Mouse (Mus musculus): ENCODE results near the gene Ube2e3.
A peak's percentile ranks its signal among the peaks of the same experiment; 100 is the strongest.

The Ube2e3 gene

DNA sequence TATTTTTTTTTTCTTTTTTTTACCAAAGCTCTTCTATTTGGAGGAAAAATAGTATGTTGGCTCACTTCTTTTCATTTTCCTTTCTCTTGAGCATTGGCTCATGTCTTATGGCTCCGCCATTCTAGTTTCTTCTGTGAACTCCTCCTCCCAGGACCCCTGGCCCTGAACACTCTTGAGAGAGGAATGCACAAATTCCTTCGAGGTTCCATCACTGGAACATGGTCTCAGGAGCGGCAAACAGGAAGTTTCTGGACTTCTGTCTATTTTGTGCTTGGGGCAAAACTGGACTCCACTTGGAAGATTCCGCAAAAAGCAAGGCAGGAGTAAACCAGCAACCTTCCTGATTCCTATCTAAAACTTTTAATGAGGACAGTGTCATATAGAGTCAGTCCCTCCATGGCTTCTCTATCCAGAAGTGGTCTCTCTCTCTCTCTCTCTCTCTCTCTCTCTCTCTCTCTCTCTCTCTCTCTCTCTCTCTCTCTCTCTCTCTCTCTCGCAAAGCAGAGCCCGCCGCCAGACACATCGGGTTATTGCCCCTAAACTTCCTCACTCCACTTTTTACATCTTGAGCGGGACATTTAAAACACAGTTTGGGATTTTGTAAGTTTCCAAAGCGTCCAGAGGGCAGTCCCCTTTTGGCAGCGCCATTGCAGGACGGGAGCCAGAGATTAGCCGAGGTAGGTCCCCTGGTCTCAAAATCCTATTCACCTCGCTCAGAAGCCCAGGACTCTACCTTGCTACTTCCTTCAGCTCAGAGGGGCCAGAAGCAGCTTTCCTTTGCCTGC, at the start of gene Ube2e3:
TSS of gene Ube2e3 (plus strand) at position 399 of the 785 bp plus-strand sequence.
- no peak for DNase-seq (ENCODE audit: low read depth, low spot score)

DNA sequence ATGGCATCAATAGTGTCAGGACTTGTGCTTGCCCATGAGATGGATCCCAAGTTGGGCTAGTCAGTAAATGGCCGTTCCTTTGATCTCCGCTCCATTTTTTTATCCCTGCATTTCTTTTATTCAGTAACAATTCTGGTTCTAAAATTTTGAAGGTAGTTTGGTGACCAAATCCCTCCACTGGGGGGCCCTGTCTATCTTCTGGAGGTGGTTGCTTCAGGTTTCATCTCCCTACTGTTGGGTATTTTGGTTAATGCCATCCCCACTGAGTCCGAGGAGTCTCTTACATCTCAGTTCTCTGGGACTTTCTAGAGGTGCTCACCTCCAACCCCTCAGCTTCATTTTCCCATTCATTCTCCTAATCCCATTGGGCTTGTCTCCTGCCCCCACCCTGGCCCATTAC, 38.0 kb upstream of the Ube2e3 start:
- DNase-seq (ENCODE audit: low read depth, low spot score): no peak

DNA sequence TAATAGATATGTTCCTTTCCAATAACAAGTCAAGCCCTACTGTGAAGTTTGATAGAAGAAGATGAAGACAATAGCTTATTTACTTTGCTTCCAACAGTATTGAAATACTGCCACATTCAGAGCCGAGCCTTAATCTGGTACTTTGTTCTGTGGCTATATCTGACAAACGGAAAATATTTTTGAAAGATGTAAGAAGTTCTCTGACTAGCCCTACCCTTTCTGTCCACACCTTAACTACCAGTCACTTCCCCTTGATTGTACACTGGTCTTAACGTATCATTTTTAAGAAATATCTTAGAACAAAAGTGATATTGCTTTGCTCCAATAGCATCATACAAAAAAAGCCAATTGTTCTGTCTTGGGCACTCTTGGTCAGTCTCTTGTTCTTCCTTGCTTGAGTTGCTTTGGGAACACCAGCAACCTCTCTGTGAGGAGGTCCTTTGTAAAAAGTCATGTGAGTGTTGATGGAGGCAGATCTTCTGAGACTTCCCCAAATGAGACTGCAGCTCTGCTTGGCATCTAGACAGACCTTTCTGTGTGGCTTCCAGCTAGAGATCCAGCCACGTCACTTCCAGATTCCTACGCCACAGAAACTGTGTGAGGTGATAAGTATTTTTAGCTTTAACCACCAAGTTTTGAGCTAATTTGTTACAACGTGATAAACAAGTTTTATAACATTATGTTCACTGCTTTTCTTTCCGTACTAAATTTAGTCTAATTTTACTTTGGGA, 26.3 kb upstream of the Ube2e3 start:
- DNase-seq (ENCODE audit: low read depth, low spot score): no peak

DNA sequence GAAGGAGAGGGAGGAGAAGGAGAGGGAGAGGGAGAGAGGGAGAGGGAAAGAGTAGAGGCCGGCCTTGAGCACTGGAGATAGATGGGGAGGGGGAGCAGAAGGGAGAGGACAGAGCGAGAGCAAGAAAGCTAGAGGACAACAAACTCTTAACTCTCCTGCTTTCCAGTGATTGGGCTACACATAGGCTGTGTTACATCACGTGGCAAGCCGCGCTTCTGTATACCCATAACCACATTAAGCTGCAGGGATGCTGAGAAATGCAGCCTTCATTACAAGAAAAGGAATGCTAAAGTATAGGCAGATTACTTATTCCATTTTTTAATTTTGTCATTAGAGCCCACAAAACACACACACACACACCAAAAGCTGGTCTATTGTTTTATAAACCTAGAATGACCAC, 23.6 kb upstream of the Ube2e3 start:
- no peak for DNase-seq (ENCODE audit: low read depth, low spot score)

DNA sequence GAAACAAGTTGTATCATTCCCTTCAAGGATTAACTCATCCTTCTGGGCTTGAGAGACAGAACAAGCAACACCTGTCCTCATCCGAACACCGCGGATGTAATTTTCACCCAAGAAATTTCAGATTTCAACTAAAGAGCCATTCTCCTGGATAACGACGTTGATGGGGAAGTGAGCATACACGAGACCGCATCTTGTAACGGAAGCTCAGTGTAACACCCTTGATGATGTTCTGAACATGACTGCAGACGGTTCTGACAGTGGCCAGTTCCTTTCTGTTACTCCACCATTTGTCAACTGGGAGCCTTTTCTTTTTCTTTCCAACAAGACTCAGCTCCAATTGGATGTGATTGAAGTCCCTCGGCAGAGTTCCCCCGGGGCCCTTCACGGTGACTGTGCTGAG, 22.6 kb upstream of the Ube2e3 start:
- DNase-seq (ENCODE audit: low read depth, low spot score): no peak

DNA sequence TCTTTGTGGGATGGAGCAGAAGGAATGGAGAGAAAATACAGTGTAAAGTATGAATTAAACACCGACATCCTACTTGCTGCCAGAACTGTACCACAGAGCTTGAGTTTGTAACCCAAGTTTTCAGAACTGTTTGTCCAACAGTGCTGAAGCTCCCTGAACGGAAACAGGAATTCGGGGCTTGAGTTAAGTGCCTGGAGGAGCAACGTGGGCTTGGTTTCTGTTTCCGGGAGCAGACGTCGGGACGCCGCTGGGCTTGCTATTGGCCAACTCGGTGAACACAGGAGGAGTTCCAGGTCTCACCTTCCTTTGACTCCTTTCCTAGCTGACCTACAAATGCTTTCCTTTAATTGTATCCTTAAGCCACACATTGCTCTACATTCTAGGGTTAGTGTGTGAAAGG, 22.2 kb upstream of the Ube2e3 start:
- no peak for DNase-seq (ENCODE audit: low read depth, low spot score)

DNA sequence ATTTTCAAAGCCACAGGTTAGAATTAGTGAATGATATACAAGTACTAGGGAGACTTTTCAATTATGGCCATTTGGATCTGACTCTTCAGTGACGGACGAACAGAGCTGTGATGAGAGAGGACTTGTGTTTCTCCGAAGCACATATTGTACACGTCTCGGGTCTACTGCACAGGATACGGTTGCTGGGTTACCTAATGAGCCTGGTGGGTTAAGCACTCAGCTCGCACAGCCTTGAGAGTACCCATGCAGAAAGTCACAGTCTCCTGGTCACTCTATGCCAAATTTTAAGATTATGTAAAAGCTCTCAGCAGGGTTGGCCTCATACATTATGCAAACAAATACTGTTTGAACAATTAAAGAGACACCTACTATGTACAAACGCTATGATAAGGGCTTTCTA, 13.6 kb upstream of the Ube2e3 start:
- DNase-seq (ENCODE audit: low read depth, low spot score): no peak

DNA sequence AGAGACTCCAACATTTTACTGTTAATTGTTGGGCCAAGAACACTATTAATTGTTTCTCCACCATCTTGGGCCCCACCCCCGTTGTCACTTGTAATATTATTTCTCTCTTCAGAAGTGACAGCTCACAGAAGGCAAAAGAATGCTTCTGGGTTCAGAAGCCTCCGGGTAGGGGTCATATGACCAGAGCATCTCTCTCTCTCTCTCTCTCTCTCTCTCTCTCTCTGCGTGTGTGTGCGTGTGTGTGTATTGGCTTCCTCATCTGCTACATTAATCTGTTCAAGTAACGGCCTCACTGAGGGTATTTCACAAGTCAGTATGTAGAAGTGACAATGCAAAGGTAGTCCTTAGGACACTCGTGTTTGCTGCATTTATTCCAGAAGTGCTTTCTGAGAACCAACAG, 9.3 kb upstream of the Ube2e3 start:
- DNase-seq (ENCODE audit: low read depth, low spot score): no peak

DNA sequence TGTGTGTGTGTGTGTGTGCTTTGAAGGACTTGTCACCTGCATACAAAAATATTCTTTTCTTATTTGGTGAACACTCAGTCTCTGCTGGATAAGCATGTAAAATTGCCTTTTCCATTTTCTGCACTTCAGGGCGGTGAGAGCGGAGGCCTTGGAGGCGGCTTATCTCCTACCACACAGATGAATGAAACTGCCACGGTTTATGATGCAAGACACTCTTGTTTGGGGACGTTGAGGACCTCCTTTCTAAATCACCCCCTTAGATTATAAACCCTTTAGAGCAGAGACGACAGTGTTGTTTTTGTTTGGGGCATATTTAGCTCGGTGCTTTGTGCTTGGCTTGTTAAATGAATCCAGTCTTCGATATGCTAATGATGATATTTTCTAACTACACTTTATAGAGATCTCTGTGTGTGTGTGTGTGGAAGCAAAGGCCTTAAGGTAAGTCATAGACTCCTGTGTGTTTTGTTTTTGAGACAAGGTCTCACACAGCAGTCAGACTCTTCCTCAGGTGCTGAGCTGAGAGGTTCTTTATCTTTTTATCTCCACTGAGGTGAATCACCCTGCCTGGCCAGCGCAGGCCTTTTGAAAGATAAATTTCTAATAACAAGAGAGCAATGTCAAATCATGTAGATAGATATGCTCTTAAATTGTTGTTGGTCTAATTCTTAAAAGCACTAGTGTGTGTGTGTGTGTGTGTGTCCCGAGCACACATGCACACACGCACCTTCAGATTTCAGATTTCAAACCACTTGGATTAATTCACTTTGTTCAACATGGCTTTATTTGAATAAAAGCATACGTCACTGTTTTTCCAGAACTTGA, 8.4 kb upstream of the Ube2e3 start:
- no peak for DNase-seq (ENCODE audit: low read depth, low spot score)

DNA sequence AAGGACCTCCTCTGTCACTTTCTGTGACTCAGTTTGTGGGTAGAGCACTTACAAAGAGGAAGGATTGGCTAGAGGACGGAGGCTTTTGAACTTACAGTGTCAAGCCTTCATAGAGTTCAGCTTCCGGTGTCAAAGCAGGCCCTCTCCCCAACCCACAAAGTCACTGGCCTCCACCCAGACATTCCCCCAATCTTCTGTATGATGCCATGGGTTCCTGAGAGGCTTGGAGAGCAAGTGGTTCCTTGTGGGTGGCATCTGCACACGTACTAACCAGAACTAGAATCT, 7.9 kb upstream of the Ube2e3 start:
- DNase-seq (ENCODE audit: low read depth, low spot score): no peak

DNA sequence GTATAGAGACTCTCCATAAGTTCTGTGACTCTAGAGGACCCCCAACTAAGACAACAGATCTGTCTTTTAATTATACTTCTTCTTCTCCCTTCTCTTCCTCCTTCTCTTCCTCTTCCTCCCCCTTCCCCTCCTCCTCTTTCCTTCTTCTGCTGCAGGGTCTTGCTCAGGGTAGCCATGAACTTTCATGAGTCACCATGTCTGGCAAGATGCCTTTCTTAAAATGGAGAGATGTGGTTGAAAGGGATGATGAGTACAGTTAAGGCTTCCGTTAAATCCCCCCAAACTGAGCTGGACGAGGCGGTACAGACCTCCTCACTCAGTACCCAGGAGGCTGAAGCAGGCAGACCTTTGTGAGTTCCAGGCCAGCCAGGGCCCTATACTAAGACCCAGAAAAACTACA, 3.8 kb upstream of the Ube2e3 start:
- DNase-seq (ENCODE audit: low read depth, low spot score): no peak

DNA sequence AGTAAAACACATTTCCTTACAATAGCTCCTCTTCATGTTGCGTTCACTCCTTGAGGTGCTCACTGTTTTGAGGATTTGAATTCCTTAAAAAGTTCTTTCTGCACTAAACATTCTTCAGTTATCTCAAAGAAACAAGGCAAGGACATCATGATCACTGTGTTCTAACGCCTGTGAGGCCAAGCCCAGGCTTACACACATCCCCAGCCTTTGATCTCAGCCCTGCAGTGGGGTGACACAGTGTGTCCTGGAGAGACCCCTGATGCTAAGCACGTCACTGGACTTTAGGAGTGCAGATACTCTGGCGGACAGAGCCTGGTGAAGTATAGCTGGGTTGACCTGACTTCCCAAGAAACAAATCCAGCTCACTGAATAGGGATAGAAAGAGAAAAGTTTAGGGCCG, 3.1 kb upstream of the Ube2e3 start:
- no peak for DNase-seq (ENCODE audit: low read depth, low spot score)

DNA sequence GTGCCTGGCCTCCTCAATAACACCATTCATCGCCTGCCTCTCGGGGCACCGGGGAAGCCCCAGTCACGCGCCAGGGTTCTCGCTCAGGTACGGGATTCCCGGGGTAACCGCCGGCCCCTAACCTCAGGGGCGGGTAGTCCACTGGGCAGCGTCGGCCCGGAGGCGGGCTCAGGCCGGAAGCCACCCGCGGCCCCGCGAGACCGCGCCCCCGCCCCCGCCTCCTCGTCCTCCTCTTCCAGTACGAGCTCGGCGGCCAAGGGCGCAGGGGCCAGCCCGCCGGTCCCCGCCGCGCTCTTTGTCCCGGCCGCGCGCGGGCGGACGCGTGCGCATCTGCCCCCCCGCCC, 559 bp downstream of the Ube2e3 start:
- DNase-seq (ENCODE audit: low read depth, low spot score): peak; percentile 80

DNA sequence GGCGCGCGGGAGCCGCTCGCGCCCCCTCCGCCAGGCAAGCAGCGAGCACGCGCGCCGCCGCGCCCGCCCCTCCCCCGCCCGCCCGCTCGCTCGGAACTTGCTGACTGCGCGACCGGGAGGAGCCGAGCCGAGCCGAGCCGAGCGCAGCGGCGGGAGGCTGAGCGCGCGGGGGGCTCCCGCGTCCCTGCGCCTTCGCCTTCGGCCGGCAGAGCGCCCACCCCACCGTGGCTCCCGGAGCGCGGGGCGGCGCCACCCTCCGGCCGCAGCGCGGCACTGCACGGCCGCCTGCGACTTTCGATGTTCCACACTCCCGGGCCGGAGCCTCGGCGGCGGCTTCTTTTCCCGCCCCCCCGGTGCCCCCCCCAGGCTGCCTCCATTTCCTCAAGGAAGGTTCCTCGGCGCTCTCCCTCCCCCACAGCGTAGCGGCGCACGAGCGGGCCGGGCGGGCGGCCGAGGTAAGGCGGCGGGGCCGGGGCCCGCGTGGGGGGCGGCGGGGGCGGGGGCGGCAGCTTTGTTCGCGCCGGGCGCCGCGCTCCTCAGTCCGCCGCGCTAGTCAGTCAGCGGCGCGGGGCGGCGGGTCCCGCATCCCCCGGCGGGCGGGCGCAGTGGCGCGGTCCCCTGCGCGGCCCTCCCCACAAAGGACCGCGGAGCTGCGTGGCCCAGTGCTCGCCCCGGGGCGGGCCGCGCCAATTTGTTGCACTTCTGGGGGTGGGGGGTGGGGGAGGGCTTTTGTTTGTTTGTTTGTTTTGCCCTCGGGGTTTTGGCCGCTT, 1.2 kb downstream of the Ube2e3 start:
- peak; percentile 79 for DNase-seq (ENCODE audit: low read depth, low spot score)

DNA sequence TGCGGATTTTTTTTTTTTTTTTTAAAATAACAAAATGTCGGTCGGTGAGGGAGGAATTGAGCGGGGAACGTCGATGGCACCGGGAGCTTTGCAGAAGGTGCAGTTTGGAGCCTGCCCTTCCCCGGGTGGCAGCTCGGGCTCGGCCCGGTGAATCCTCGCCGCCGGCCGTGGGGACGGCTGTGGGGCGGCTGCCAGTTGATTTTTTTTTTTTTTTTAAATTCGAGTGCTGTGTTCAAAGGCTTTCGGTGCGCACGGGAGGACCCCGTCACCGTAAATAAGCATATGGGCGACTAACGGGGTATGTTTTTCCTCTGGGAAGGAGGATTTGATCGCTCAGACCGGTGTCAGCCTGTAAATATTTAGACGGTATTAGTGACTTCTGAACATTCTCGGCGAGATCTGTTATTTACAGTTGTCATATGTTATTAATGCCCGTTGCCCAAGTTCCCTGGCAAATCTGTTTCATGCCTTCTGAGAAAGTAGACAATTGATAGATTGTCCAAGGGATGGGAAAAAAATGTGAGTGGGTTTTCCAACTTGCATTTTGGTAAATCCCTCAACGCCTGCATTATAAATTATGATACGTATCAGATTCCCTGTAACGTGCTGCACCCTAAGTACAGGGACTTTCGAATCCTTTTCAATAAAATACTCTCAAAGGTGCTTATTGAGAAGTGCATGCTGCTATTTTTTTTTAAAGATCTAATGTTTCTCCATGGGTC, 2.0 kb downstream of the Ube2e3 start:
- DNase-seq (ENCODE audit: low read depth, low spot score): no peak

DNA sequence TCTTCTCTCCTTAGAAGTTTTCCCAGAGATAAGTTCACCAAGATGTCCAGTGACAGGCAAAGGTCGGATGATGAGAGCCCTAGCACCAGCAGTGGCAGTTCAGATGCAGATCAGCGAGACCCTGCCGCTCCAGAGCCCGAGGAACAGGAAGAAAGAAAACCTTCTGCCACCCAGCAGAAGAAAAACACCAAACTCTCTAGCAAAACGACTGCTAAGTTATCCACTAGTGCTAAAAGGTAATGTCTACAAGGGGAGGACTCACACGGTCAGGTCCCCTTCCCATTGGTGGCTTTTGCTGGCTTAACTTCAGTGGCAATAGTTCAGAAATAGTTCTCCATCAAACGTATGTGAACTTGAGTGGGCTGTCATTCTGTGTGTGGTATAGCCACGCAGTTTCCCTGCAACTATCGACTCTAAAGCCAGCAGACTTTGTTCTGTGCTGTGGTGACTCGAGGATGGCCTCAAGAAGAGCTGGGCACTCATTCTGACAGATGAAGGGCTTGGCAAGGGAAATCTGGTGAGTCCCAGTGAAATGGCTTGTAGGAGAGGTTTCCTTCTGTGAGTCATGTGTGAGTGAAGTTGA, 2.6 kb downstream of the Ube2e3 start:
- no peak for DNase-seq (ENCODE audit: low read depth, low spot score)

DNA sequence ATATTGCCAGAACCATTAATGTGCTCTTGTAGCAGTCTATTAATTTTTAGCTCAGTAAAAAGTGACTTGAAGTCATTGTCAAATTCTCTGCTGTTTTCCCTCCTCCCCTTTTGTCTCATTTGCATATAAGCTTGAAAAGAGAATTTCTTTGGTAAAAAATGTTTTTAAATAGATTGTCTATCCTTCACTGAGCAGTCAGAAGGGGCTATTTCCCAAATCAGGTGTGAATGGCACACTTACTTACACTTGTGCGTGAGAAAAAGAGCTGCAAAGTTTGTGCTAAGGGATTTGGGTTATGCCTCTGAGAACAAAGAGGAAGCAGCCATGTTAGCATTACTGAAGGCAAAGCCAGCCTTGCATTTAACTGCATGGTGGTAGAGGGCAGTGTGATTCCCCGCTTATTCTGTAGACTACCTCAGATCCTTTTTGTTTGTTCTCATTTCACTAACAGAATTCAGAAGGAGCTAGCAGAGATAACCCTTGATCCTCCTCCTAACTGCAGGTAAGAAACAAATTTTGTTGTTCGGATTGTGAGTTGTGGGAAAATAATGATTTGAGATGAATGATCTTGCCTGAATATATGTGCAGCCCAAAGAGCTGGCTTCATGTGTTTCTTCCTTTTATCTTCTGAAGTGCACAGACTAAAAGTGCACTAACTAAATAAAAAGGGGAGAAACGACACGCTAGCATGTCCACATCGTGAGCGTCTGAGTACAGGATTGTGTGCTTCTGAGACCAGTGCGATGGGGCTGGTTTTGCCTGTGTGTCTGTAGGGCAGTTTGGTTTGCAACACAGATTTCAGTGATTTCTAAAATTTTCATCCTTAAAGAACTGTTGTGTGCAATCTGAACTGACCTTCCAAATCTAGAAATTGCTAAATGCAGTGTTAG, 4.3 kb downstream of the Ube2e3 start:
- no peak for DNase-seq (ENCODE audit: low read depth, low spot score)

DNA sequence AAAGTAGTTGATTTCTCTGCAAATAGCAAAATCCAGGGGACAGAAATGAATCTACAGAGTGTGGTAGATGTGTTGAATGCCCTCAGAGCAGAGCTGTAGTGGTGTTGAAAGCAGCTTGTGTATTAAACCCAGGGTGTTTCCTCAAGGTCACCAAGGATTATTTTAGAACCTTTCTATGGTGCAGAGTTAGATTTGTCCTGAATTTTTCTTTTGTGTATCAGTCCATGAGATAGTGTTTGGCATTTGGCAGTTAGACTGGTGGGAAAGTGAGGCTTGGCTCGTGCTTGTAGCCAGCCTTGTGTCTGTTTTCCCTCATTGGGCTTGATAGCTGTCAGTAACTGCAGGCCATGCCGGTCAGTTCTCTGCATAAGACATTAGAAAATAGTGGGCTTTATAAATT, 6.0 kb downstream of the Ube2e3 start:
- DNase-seq (ENCODE audit: low read depth, low spot score): no peak

DNA sequence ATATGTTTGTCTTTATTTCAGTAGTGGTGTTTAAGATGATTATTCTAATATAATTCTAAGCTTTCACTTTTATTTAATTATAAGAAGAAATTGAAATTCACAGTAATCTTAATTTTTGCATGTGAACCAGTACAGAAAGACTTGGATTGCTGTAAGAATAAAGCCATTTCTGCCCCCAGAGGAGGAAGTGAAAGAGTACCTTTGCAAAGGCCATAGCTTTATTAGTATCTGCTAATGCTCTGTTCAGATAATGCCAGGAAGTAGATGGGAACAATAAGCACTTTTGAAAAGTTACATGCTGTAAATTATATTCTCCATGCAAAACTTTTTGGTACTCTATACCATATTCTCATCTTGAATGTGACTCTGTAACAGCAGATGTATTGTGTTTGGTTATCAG, 8.1 kb downstream of the Ube2e3 start:
- DNase-seq (ENCODE audit: low read depth, low spot score): no peak

DNA sequence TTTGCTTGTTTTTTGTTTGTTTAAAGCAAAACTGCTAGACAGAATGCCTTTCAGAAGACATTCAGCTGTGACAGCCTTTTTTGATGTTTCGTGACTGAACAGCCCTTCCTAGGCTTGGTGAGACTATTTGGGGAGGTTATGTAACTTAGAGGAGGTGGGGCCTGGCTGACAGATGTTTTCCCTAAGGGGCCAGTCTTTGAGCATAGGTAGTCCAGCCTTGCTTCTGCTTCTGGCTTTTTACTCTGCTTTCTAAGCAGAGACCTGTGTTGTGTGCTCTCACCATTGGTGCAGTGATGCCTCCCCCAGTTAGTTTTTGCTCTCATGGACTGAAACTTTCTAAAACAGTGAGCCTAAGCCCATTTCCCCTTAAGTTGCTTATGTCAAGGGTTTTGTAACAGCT, 14.1 kb downstream of the Ube2e3 start:
- no peak for DNase-seq (ENCODE audit: low read depth, low spot score)

Measured in embryo, embryonic 11.5 days (tissue).